Mouse (Mus musculus) stomach, postnatal 0 days (tissue): ENCODE measurements at regions not wholly inside any gene's neighbourhood (a gene's known extent, or its start where the extent isn't known, plus 50 kb on each side); places are given as distances from the start of the nearest gene placed in this dataset.

Experiments used
- ATAC-seq: fragments of 200-750 bp; cut with Nextera tagmentation; 2 replicates; pipeline ENCODE4 v1.8.0; 2017; ENCODE audit not compliant: low FRiP score, low TSS enrichment
- DNase-seq: peaks from one replicate; pipeline ENCODE4 v3.0.0-alpha.2; 2016; ENCODE audit warnings: low spot score
- H3K27ac ChIP-seq: fragments of 300-500 bp; sonication (generic); replicated peaks from 2 replicates; pipeline ENCODE4 v1.5.1; 2014; ENCODE audit warnings: mild to moderate bottlenecking, control low read depth
- H3K27me3 ChIP-seq: fragments of 300-500 bp; sonication (generic); 2 replicates; pipeline ENCODE4 v1.6.1; 2014; ENCODE audit warnings: low read length; ENCODE audit not compliant: control insufficient read depth, insufficient read depth
- H3K36me3 ChIP-seq: fragments of 300-500 bp; sonication (generic); 2 replicates; pipeline ENCODE4 v1.6.1; 2014; ENCODE audit warnings: low read length, mixed read lengths; ENCODE audit not compliant: control insufficient read depth, insufficient read depth
- H3K4me1 ChIP-seq: fragments of 300-500 bp; sonication (generic); replicated peaks from 2 replicates; pipeline ENCODE4 v1.6.1; 2014; ENCODE audit warnings: antibody characterized with exemption; ENCODE audit not compliant: control insufficient read depth, insufficient read depth
- H3K4me2 ChIP-seq: fragments of 300-500 bp; sonication (generic); replicated peaks from 2 replicates; pipeline ENCODE4 v1.6.1; 2014; ENCODE audit warnings: low read depth, mild to moderate bottlenecking, control low read depth, moderate library complexity
- H3K4me3 ChIP-seq: fragments of 300-500 bp; sonication (generic); 2 replicates; pipeline ENCODE4 v1.5.1; 2014; ENCODE audit warnings: low read depth, low read length, control low read depth
- H3K9ac ChIP-seq: fragments of 300-500 bp; sonication (generic); 2 replicates; pipeline ENCODE4 v1.6.1; 2014; ENCODE audit warnings: mild to moderate bottlenecking, low read length, control low read depth, mixed read lengths
- H3K9me3 ChIP-seq: fragments of 300-500 bp; sonication (generic); 2 replicates; pipeline ENCODE4 v1.6.1; 2016; ENCODE audit warnings: low read length; ENCODE audit not compliant: control insufficient read depth
- CTCF ChIP-seq: IDR thresholded peaks from 2 replicates; pipeline ENCODE4 v1.5.1; 2016; ENCODE audit warnings: antibody characterized with exemption, low read depth, mild to moderate bottlenecking, moderate library complexity
- EP300 ChIP-seq: optimal IDR thresholded peaks from 2 replicates; pipeline ENCODE3; 2016; ENCODE audit warnings: antibody characterized with exemption
- WGBS: fragments of 180-500 bp; shearing (Covaris S2); extraction: QIAGEN DNeasy Blood & Tissue Kit; methylation state at CpG from one replicate; pipeline ENCODE4 v1.1.7; 2014; 5-methylcytosine and 5-hydroxymethylcytosine counted together

GRCm38 (mm10) chr1:113297807-113298206 is 1433.1 kb upstream of the Dsel start:
- no peaks in the 10 kb centered on the region for H3K4me1 ChIP-seq
- TF ChIP-seq CTCF (no peak), EP300 (no peak)
- no peaks in the 10 kb centered on the region for H3K36me3 ChIP-seq
- no peaks in the 10 kb centered on the region for H3K27me3 ChIP-seq
- H3K9ac ChIP-seq, result no peak overlapping the region
- H3K9me3 ChIP-seq, result no peaks in the 10 kb centered on the region
- WGBS, result 52% methylated on average over 3 of the region's 3 CpGs
- no peak overlapping the region for H3K4me3 ChIP-seq
- ATAC-seq, result no peak
- peak; percentile 13 for DNase-seq
- H3K4me2 ChIP-seq, result no peak overlapping the region
- H3K27ac ChIP-seq, result no peak overlapping the region

DNA sequence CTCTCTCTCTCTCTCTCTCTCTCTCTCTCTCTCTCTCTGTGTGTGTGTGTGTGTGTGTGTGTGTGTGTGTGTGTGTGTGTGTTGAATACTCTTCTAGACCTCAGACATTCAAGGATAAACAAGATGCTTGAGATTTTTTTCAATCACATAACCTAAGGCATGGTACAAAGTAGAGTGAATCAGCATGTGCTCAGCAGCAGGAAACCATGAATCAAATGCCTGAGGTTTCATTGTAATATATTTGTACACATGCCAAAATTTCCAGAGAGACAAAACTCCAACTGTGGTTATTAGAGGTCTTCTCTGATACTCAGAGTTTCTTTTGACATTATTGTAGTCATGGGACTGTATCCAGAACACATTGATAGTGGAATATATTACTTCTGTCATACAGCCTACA is 1423.5 kb upstream of the Dsel start:
- no peak for TF ChIP-seq EP300
- TF ChIP-seq CTCF, result no peak
- Histone ChIP-seq H3K9me3 (no peaks in the 10 kb centered on the region), H3K36me3 (no peaks in the 10 kb centered on the region), H3K9ac (no peak overlapping the region), H3K4me2 (no peak overlapping the region), H3K4me1 (no peaks in the 10 kb centered on the region), H3K27me3 (no peaks in the 10 kb centered on the region), H3K4me3 (no peak overlapping the region), H3K27ac (no peak overlapping the region)
- ATAC-seq (no peak), DNase-seq (no peak)

DNA sequence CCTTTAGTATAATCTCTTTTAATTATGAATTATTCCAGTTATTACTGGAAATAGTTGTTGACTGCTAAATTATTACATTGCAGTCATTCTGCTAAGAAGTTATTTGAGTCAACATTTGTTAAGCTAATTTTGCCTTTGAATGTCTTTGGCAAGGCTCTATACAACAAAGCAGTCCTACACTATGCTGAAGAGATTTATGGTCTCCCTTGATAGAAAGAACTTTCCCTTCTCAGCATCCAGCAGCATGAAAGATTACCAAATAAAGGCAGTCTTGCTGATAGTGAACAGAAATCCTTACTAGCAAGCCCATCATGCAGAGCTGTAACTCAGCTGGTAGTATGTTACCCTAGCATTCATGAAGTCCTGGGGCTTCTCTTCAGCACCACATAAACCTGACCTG is 1419.4 kb upstream of the Dsel start:
- H3K9me3 ChIP-seq, result no peaks in the 10 kb centered on the region
- H3K9ac ChIP-seq, result no peak overlapping the region
- H3K4me1 ChIP-seq, result no peaks in the 10 kb centered on the region
- H3K27ac ChIP-seq, result no peak overlapping the region
- TF ChIP-seq EP300, result no peak
- no peak for TF ChIP-seq CTCF
- no peak overlapping the region for H3K4me3 ChIP-seq
- no peak for DNase-seq
- ATAC-seq, result no peak
- H3K4me2 ChIP-seq, result no peak overlapping the region
- H3K36me3 ChIP-seq, result no peaks in the 10 kb centered on the region
- H3K27me3 ChIP-seq, result no peaks in the 10 kb centered on the region

DNA sequence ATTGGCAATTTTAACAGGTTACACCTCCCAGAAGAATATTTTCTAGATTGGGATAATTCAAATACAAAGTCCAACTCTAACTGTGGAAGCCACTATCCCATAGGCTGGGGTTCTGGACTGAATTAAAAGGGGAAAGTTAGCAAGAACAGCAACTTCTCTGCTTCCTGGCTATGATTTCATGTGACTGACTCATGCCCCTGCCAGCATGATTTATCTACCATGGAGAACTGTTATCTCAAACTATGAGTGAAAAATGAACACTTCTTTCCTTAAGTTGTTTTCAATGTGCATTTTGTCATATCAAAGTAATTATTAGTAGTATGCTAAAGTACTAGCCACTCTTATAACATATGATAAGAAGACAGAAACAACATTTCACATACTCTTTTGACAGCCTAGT is 1394.7 kb upstream of the Dsel start:
- H3K4me2 ChIP-seq, result no peak overlapping the region
- no peak overlapping the region for H3K9ac ChIP-seq
- DNase-seq (no peak), ATAC-seq (no peak)
- no peaks in the 10 kb centered on the region for H3K36me3 ChIP-seq
- H3K27me3 ChIP-seq, result no peaks in the 10 kb centered on the region
- H3K9me3 ChIP-seq, result no peaks in the 10 kb centered on the region
- H3K4me3 ChIP-seq, result no peak overlapping the region
- no peaks in the 10 kb centered on the region for H3K4me1 ChIP-seq
- no peak overlapping the region for H3K27ac ChIP-seq
- no peak for TF ChIP-seq EP300
- TF ChIP-seq CTCF, result no peak

DNA sequence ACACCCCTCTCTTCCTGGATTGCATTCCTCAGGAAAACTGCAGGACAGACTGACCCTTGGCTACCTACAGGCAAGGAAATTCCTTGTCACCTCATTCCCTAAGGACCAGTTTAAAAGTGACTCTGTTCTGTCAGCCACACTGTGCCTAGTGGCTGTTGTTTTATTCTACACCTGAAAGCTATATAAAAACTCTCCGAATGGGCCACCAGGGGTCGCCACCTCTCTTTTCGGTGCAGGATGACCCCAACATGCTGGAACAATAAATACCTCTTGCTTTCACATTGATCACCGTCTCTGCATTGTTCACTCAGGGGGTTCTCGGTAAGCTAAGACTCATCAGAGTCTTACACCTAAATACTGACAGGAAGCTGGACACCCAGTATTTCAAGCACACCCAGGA is 1382.6 kb upstream of the Dsel start:
- Histone ChIP-seq H3K9ac (no peak overlapping the region), H3K4me3 (no peak overlapping the region), H3K9me3 (no peaks in the 10 kb centered on the region), H3K4me2 (no peak overlapping the region), H3K36me3 (no peaks in the 10 kb centered on the region), H3K27me3 (no peaks in the 10 kb centered on the region), H3K27ac (no peak overlapping the region), H3K4me1 (no peaks in the 10 kb centered on the region)
- TF ChIP-seq CTCF, result peak; percentile 47
- no peak for TF ChIP-seq EP300
- WGBS, result 64% methylated on average over 5 of the region's 5 CpGs
- ATAC-seq (no peak), DNase-seq (no peak)

GRCm38 (mm10) chr1:113210095-113210494 is 1345.4 kb upstream of the Dsel start:
- H3K27ac ChIP-seq, result no peak overlapping the region
- no peak overlapping the region for H3K9ac ChIP-seq
- H3K4me3 ChIP-seq, result no peak overlapping the region
- no peak overlapping the region for H3K4me2 ChIP-seq
- H3K27me3 ChIP-seq, result no peaks in the 10 kb centered on the region
- ATAC-seq (no peak), DNase-seq (peak; percentile 21)
- no peaks in the 10 kb centered on the region for H3K9me3 ChIP-seq
- H3K4me1 ChIP-seq, result no peaks in the 10 kb centered on the region
- TF ChIP-seq EP300, result no peak
- 44% methylated on average over 1 of the region's 1 CpGs for WGBS
- no peaks in the 10 kb centered on the region for H3K36me3 ChIP-seq
